Mouse (Mus musculus): ENCODE measurements around the gene Ntrk1. TPM values are rescaled to one million over a fixed set of nuclear protein-coding genes. Genes with fewer than 3 reads are reported as not detected.
"Not testable (repeated sequence)": the region's sequence is repeated elsewhere in the genome, so short reads cannot be mapped to it uniquely, and the experiment has no call there.

Ntrk1 gene
- 9.0 and 23.4 TPM in 2 replicates for polyA plus RNA-seq (2016; fragmentation: Nextera tagmentation; extraction: Ambion mirVana)

DNA sequence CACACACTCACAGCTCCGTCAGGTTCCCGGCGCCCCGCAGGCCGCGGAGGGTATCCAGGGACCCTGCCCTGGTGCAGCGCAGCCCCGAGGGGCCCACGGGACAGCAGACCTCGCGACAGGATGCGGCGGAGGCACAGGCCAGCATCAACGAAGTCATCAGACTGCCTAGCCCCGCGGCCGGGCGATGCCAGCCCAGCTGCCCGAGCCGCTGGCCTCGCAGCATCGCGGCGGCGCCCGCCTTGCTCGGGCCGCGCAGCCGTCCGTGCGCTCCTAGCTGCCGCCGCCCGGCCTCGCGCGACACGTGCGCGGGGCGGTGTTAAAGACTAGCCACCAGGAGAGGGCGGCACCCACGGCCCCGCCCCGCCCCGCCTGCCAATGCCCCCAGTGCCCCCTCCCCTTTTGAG, at the start of gene Ntrk1:
Gene Ntrk1 (minus strand): TSS at position 241 of the 404 bp plus-strand sequence.
- under 1% methylated on average over 47 of the region's 47 CpGs for WGBS
- peak; percentile 36 for DNase-seq (ENCODE audit: low spot score)
- Histone ChIP-seq H3K36me3 (no peaks in the 10 kb centered on the region), H3K4me3 (peak within 1 kb of the TSS; percentile 46), H3K27ac (peak within 1 kb of the TSS; percentile 66), H3K4me1 (replicated peaks) (peaks cover 46% of the 10 kb centered on the region), H3K27me3 (ENCODE audit: insufficient read depth, poor library complexity, severe bottlenecking) (peaks cover 99% of the 10 kb centered on the region), H3K9me3 (no peaks in the 10 kb centered on the region)

DNA sequence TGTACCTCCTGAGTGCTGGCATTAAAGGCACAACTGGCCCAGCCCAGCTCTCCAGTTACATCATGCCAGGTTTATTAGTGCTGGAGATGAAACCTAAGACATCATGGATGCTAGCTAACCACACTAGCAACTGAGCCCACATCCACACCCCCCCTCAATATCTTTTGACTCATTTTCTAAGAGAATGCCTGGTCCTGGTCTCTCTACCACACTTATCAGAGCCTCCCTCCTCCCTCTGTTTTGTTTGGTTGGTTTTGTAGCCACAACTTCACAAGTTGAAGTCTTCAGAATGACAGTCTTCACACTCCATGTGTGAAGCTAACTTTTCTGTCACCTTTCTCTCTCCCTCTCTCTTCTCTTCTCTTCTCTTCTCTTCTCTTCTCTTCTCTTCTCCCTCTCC, 45.9 kb upstream of the Ntrk1 start:
- Histone ChIP-seq H3K27ac (no peak overlapping the region), H3K36me3 (no peaks in the 10 kb centered on the region), H3K9me3 (no peaks in the 10 kb centered on the region), H3K27me3 (ENCODE audit: insufficient read depth, poor library complexity, severe bottlenecking) (no peaks in the 10 kb centered on the region), H3K4me1 (replicated peaks) (no peaks in the 10 kb centered on the region), H3K4me3 (no peak overlapping the region)
- DNase-seq (ENCODE audit: low spot score), result no peak

DNA sequence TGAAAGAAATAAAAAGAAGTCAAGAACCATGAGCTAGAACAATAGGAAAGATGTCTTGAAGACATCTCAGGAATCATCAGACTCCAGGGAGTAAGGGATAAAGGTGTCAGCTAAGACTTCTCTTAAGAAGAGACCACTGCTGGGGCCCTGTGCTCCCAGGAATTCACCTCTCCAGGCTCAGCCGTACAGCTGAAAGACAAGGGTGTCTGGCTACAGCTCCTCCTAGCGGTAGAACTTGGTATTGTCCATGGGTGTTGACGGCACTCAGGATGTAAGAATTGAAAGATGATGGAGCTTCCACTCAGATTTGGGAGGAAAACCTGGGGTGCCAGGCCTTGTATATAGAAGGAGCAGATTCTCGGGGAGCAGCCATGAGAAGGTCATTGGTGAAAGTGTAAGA, 43.7 kb upstream of the Ntrk1 start:
- Histone ChIP-seq H3K4me1 (replicated peaks) (no peaks in the 10 kb centered on the region), H3K27me3 (ENCODE audit: insufficient read depth, poor library complexity, severe bottlenecking) (no peaks in the 10 kb centered on the region), H3K4me3 (no peak overlapping the region), H3K36me3 (no peaks in the 10 kb centered on the region), H3K27ac (no peak overlapping the region), H3K9me3 (no peaks in the 10 kb centered on the region)
- 2% methylated on average over 4 of the region's 4 CpGs for WGBS
- DNase-seq (ENCODE audit: low spot score), result peak; percentile 79

DNA sequence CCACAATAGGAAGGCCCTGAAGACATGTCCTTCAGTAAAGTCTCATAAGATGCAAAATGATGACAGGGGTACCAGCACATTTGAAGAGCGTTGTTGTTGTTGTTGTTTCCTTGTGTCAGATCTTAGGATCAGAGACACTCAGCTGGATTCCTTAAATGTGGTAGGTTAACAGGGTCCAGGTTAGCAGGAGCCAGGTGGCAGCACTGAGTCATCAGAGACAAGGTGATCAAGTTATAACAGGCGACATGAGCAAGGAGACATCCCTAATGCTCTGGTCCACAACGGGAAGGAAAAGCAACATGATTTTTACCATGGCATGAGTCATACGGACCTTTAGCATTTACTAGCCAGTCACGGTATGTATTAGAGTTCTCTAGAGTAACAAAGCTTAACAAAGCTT, 38.5 kb upstream of the Ntrk1 start:
- H3K27me3 ChIP-seq (ENCODE audit: insufficient read depth, poor library complexity, severe bottlenecking), result no peaks in the 10 kb centered on the region
- WGBS, result 72% methylated on average over 5 of the region's 5 CpGs
- H3K36me3 ChIP-seq, result no peaks in the 10 kb centered on the region

DNA sequence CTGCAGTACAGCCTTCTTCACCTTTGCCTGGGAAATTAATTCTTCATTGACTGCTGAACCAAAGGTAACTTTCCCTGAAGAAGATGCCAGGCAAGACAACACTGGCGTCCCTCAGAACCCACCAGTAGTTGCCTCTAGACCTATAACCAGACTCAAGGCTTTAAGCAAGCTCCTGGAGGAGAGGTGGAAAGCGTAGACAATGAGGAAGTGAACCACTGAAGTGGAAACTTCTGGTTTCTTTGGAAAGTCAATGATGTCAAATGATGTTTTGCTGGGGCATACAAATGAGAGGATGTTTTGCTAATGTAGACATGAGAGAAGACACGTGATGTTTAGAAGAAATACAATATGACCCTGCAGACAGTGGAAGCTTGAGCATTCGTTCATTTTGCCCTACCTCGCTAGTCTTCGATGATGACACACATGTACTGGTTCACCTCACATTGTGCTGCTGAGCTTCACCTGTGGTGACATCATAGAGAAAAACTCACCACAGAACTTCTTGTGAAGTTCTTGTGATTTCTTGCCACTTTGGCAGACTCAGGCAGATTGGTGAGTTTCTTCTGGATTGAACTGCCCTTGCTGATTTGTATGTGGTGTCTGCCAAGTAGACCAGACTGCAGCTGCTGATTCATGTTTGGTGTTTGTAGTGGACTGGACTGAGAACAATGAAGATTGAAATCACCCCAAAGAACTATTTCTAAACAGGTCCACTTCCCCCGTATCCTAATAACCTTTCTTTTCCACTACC, 37.3 kb upstream of the Ntrk1 start:
- no peaks in the 10 kb centered on the region for H3K4me1 ChIP-seq (replicated peaks)
- H3K36me3 ChIP-seq, result no peaks in the 10 kb centered on the region
- WGBS, result 83% methylated on average over 7 of the region's 7 CpGs
- no peak overlapping the region for H3K4me3 ChIP-seq
- no peak overlapping the region for H3K27ac ChIP-seq
- no peaks in the 10 kb centered on the region for H3K9me3 ChIP-seq
- H3K27me3 ChIP-seq (ENCODE audit: insufficient read depth, poor library complexity, severe bottlenecking), result no peaks in the 10 kb centered on the region
- no peak for DNase-seq (ENCODE audit: low spot score)

More for the DNA sequence above, 38.5 kb upstream of the Ntrk1 start:
- DNase-seq (ENCODE audit: low spot score), result no peak
- H3K9me3 ChIP-seq, result no peaks in the 10 kb centered on the region
- H3K4me3 ChIP-seq, result no peak overlapping the region
- no peak overlapping the region for H3K27ac ChIP-seq
- no peaks in the 10 kb centered on the region for H3K4me1 ChIP-seq (replicated peaks)

DNA sequence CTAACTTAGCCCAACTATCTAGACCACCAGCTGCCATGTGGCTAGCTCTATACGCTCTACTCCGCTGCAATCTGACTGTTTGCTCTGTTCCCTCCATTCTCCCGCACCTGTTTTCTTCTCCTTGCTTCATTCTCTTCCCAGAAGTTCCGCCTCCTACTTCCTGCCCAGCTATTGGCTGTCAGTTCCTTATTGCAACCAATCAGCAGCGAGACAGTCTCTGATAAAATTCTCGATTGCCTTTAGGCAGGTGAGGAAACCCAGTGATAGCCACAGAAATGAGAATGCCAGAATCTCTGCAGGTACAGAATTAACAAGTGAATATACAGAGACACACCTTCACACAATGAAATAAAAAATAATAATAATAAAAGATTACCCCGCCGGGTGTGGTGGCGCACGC, 34.1 kb upstream of the Ntrk1 start:
- Histone ChIP-seq H3K27me3 (ENCODE audit: insufficient read depth, poor library complexity, severe bottlenecking) (no peaks in the 10 kb centered on the region), H3K36me3 (no peaks in the 10 kb centered on the region), H3K27ac (no peak overlapping the region), H3K9me3 (no peaks in the 10 kb centered on the region), H3K4me3 (no peak overlapping the region), H3K4me1 (replicated peaks) (no peaks in the 10 kb centered on the region)
- 55% methylated on average over 10 of the region's 10 CpGs for WGBS
- no peak for DNase-seq (ENCODE audit: low spot score)

DNA sequence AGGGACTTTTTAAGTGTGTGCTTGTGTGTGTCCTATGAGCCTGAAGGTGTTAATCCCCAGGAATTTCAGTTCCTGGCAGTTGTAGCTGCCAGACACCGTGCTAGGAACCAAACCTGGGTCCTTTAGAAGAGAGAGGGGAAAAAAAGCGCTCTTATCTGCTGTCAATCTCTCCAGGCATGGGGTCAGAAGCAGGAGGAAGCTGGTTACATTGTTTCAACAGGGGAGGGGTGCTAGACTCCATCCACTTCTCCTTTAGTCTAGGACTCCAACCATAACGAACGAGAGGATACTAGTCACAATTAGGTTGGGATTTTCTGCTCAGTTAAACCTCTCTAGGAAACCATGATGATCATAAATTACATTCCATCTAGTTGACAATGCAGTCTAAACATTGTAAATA, 33.5 kb upstream of the Ntrk1 start:
- Histone ChIP-seq H3K4me3 (no peak overlapping the region), H3K4me1 (replicated peaks) (no peaks in the 10 kb centered on the region), H3K27ac (no peak overlapping the region), H3K9me3 (no peaks in the 10 kb centered on the region), H3K27me3 (ENCODE audit: insufficient read depth, poor library complexity, severe bottlenecking) (no peaks in the 10 kb centered on the region), H3K36me3 (no peaks in the 10 kb centered on the region)
- WGBS, result 62% methylated on average over 4 of the region's 4 CpGs
- no peak for DNase-seq (ENCODE audit: low spot score)

DNA sequence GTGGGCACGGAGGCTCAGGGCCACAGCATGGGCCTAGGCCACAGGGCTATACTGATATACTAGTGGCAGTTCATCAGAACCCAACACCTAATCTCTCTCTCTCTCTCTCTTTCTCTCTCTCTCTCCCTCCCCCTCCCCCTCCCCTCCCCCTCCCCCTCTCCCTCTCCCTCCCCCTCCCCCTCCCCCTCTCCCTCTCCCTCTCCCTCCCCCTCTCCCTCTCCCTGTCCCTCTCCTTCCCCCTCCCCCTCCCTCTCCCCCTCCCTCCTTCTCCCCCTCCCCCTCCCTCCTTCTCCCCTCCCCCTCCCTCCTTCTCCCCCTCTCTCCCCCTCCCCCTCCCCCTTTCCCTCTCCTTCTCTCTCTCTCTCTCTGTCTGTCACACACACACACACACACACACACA, 29.2 kb upstream of the Ntrk1 start, which contains the start of gene Pear1:
Gene Pear1 (minus strand): TSS at position 101 of the 400 bp plus-strand sequence.
- H3K27me3 ChIP-seq (ENCODE audit: insufficient read depth, poor library complexity, severe bottlenecking); H3K4me3 ChIP-seq; H3K27ac ChIP-seq; H3K4me1 ChIP-seq (replicated peaks); H3K36me3 ChIP-seq; H3K9me3 ChIP-seq; DNase-seq (ENCODE audit: low spot score): not testable (repeated sequence)
- 83% methylated on average over 1 of the region's 1 CpGs for WGBS

DNA sequence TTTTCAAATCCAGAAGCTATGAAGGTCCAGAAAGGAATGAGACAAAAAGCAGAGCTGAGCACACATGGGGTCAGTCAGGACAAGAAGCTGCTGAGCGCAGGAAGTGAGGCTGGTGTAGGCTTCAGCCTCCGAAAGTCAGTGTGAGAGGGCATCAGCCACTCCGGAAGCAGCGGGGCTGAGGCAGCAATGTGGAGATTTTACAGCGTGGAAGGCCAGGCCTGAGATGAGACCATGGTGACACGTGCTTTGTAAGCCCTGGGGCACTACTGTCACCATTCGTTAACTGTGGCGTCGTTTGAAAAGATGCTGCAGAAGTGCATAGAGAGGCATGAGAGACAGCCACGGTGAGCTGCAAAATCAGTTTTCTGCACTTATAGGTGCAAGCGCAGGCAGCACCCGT, 23.3 kb upstream of the Ntrk1 start:
- Histone ChIP-seq H3K4me3 (no peak overlapping the region), H3K27me3 (ENCODE audit: insufficient read depth, poor library complexity, severe bottlenecking) (peaks cover 67% of the 10 kb centered on the region), H3K9me3 (no peaks in the 10 kb centered on the region), H3K27ac (no peak overlapping the region), H3K36me3 (no peaks in the 10 kb centered on the region), H3K4me1 (replicated peaks) (0 out of 2 replicates have a peak, but pooled peaks cover 3% of the 10 kb centered on the region)
- 71% methylated on average over 12 of the region's 12 CpGs for WGBS
- no peak for DNase-seq (ENCODE audit: low spot score)

DNA sequence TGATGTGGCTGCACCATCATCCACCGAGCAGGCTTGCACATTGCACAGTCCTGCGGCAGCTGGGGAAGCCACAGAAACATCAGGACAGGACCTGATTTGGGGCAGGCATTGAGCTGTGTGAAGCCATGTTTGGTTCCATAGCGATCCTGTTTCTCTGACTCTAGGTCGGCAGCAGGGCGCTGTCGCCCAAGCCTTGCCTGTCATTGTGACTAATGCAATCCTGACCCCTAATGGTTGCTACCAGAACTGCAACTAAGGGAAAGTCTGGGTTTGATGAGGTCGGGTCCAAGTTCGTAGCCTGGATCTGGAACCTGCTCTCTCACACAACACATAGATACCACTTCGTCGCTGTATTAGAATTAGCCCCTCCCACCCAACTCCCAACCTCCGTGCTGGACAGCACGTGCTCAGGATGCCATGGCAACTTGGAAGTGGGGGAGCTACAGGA, 21.7 kb upstream of the Ntrk1 start:
- H3K27ac ChIP-seq, result no peak overlapping the region
- 0 out of 2 replicates have a peak, but pooled peaks cover 3% of the 10 kb centered on the region for H3K4me1 ChIP-seq (replicated peaks)
- peaks cover 83% of the 10 kb centered on the region for H3K27me3 ChIP-seq (ENCODE audit: insufficient read depth, poor library complexity, severe bottlenecking)
- peak; percentile 78 for DNase-seq (ENCODE audit: low spot score)
- H3K9me3 ChIP-seq, result no peaks in the 10 kb centered on the region
- no peaks in the 10 kb centered on the region for H3K36me3 ChIP-seq
- no peak overlapping the region for H3K4me3 ChIP-seq
- 6% methylated on average over 12 of the region's 12 CpGs for WGBS

DNA sequence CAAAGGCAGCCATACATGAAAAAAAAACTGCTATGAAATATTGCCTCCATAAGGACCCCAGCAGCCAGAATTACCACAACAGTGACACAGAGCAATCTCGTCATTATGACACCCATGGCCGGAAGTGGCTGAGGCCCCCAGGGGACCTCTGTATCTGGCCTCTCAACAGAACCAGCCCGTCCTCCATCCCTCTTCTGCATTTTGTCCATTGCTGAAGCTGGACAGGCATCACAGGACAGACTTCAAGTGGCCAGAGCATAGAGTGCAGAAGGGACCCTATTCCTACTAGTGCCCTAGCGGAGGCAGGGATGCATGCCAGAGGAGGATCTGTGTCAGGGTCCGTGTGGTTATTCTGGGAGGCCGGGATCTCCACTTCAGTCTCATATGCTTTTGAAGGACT, 21.2 kb upstream of the Ntrk1 start:
- H3K4me1 ChIP-seq (replicated peaks), result 0 out of 2 replicates have a peak, but pooled peaks cover 3% of the 10 kb centered on the region
- H3K27me3 ChIP-seq (ENCODE audit: insufficient read depth, poor library complexity, severe bottlenecking), result peaks cover 88% of the 10 kb centered on the region
- no peaks in the 10 kb centered on the region for H3K36me3 ChIP-seq
- 61% methylated on average over 6 of the region's 6 CpGs for WGBS
- no peak overlapping the region for H3K4me3 ChIP-seq
- no peak overlapping the region for H3K27ac ChIP-seq
- no peaks in the 10 kb centered on the region for H3K9me3 ChIP-seq
- no peak for DNase-seq (ENCODE audit: low spot score)

DNA sequence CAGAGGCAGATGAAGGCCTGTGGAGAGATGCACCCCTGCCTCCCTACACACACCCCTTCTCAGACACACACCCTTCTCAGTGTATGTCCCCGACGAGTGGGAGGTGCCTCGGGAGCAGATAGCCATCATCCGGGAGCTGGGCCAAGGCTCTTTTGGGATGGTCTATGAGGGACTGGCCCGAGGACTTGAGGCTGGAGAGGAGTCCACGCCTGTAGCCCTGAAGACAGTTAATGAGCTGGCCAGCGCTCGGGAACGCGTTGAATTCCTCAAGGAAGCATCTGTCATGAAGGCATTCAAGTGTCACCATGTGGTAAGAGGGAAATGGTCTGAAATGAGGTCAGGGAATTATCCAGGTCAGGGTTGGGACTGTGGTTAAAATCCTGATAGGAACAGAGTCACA, 17.9 kb upstream of the Ntrk1 start:
- Histone ChIP-seq H3K9me3 (no peaks in the 10 kb centered on the region), H3K36me3 (no peaks in the 10 kb centered on the region), H3K4me1 (replicated peaks) (peaks cover 18% of the 10 kb centered on the region), H3K4me3 (no peak overlapping the region), H3K27me3 (ENCODE audit: insufficient read depth, poor library complexity, severe bottlenecking) (peaks cover 100% of the 10 kb centered on the region), H3K27ac (no peak overlapping the region)
- DNase-seq (ENCODE audit: low spot score), result no peak
- WGBS, result 74% methylated on average over 10 of the region's 10 CpGs

DNA sequence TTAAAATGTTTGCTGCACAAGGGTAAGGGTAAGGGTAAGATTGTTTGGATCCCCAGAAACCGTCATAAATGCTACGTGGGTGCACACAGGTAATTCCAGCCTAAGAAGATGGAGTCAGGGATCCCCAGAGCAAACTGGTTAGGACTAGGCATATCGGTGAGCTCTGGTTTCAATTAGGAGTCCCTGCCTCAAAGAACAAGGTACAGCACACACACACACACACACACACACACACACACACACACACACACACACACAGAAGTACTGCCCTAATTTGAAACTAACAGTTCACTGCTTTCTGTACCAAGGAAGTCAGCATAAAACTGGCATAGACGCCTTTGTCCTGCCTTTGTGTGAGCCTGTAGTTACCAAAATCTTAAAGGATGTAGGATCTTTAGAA, 17.5 kb upstream of the Ntrk1 start:
- no peak overlapping the region for H3K4me3 ChIP-seq
- H3K27ac ChIP-seq, result no peak overlapping the region
- H3K4me1 ChIP-seq (replicated peaks), result peaks cover 18% of the 10 kb centered on the region
- peaks cover 100% of the 10 kb centered on the region for H3K27me3 ChIP-seq (ENCODE audit: insufficient read depth, poor library complexity, severe bottlenecking)
- H3K9me3 ChIP-seq, result no peaks in the 10 kb centered on the region
- DNase-seq (ENCODE audit: low spot score), result no peak
- 76% methylated on average over 4 of the region's 4 CpGs for WGBS
- H3K36me3 ChIP-seq, result no peaks in the 10 kb centered on the region
